Mouse (Mus musculus) adrenal gland, postnatal 36 days (tissue): ENCODE results near the gene Gm29582. TPM values are rescaled to one million over a fixed set of nuclear protein-coding genes. Genes with fewer than 3 reads are reported as not detected.
"Not testable (repeated sequence)": the region's sequence is repeated elsewhere in the genome, so short reads cannot be mapped to it uniquely, and the experiment has no call there.

ENCODE experiments used
- DNase-seq, 2 experiments: peaks; one replicate each; pipeline ENCODE4 v3.0.0; 2021; ENCODE audit warnings: mixed read lengths in 1 of 2
- long read RNA-seq, 2 experiments: library from polyadenylated mRNA; stranded (forward); transcript quantifications; one replicate each; pipeline ENCODE4 v2.0.0; 2021; ENCODE audit warnings: borderline sequencing depth in 2 of 2
- total RNA-seq, 2 experiments: library from RNA; stranded (reverse); gene quantifications; 2 replicates each; pipeline ENCODE4 v1.2.3; 2021

Gm29582 gene
- total RNA-seq: not detected
- long read RNA-seq, experiment 1: 0 reads
- long read RNA-seq, experiment 2: 0 reads

- DNase-seq: not testable (repeated sequence)
Measured at GRCm38 (mm10) chrY:30738461-30738860, at the start of gene Gm29582. Gene Gm29582 (minus strand): TSS chrY:30738561.
